21 mouse cellular contexts compared by ENCODE assay signal in the genomic region with DNA sequence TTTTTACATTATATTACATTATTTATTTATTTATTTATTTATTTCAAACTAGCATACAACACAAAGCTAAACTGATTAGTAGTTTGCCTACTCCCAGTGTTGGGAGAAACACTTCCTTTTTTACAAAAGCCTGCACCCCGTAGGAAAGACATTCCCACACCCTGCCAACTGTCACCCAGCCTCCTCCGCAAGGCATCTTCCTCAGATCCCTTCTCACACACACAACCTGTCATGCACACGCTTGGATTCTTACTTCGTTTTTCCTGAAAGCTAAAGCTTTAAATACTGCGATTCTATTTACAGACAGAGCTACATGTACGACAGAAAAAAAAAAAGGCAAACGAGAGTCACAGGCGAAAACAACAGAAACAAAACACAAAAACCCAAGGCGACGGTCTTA. TPM values are rescaled to one million over a fixed set of nuclear protein-coding genes. Genes with fewer than 3 reads are reported as not detected.
DNase-seq lines count a peak whose midpoint lies in the region; TF ChIP-seq lines count a peak whose summit lies in the region.
"Had no signal": no experiment of that assay in that cellular context is flagged by ENCODE, and none has a peak within 500 bp of the region (broad histone marks: within the 10 kb centered on the region; RNA-seq: fewer than 3 reads in every experiment).

No protein-coding gene starts in this region.

- no peak for TF ChIP-seq CTCF in olfactory bulb, adult 2 months (IDR thresholded peaks at IDR 0.05; ENCODE audit: insufficient read depth, low read depth, low read length)

- DNase-seq in frontal cortex, adult 2 months (ENCODE audit: extremely low spot score in 1 of 2, low spot score in 1 of 2), result peak; percentile 10 to 60
- DNase-seq in frontal cortex, postnatal 14 days (ENCODE audit: low spot score in 2 of 2), result no peak
- DNase-seq in right cerebral cortex, adult 18-20 months, result peak; percentile 62
- no peak for DNase-seq in right cerebral cortex, postnatal 25 days
- no peak for DNase-seq in adrenal gland, postnatal 36 days
- DNase-seq: adrenal gland, adult 2 months; adrenal gland, postnatal 14 days; cerebellum, adult 18-20 months; cerebellum, adult 9-10 months; cerebellum, postnatal 14 days; gastrocnemius, postnatal 10 days; gastrocnemius, postnatal 36 days; heart, postnatal 10 days; heart, postnatal 36 days had no signal

- 0 out of 2 replicates have a peak overlapping the region, but pooled peaks have one; percentile 59 for H3K27ac ChIP-seq in olfactory bulb, adult 2 months (ENCODE audit: insufficient read depth, low read depth, low read length)
- H3K27ac ChIP-seq: forebrain, embryonic 10.5 days; forebrain, embryonic 15.5 days; heart, embryonic 15.5 days; hindbrain, embryonic 14.5 days; hindbrain, postnatal 0 days had no signal

- H3K4me3 ChIP-seq in olfactory bulb, adult 2 months (ENCODE audit: insufficient read depth, low read depth, low read length), result no peak overlapping the region
- H3K4me3 ChIP-seq: forebrain, embryonic 10.5 days; forebrain, embryonic 15.5 days; heart, embryonic 12.5 days; heart, embryonic 15.5 days had no signal

- TF ChIP-seq POLR2A in olfactory bulb, adult 2 months (IDR thresholded peaks at IDR 0.05; ENCODE audit: insufficient read depth, low read depth, low read length), result no peak

- peaks cover 3% of the 10 kb centered on the region for H3K4me1 ChIP-seq in olfactory bulb, adult 2 months (ENCODE audit: control insufficient read depth, insufficient read depth, low read length)
- H3K4me1 ChIP-seq: forebrain, embryonic 10.5 days; forebrain, embryonic 15.5 days; heart, embryonic 12.5 days; heart, embryonic 15.5 days had no signal

- 44% methylated on average over 10 of the region's 10 CpGs for WGBS in olfactory bulb, adult 2 months

RNA-seq across cellular contexts. Expression of gene Cdkal1, which starts 51.3 kb away (rescaled TPM):
- 7.8 and 8.0 TPM in 2 replicates for polyA plus RNA-seq in frontal cortex, adult 2 months (2012; rRNA removed)
- polyA plus RNA-seq in olfactory bulb, adult 2 months (2012; ENCODE audit: insufficient read depth, insufficient read length, low replicate concordance, missing spikeins), result not detected in 2 replicates
- 10 to 100 TPM; 23.8 to 24.4 TPM for total RNA-seq in adrenal gland, postnatal 36 days (2021)

Comparison
In these comparisons a context has a peak if more than half of its experiments do, and no peak if none do; other contexts are left out.
1. DNase-seq: peak in frontal cortex, adult 2 months (2 of 2) and right cerebral cortex, adult 18-20 months (single experiment); none in frontal cortex, postnatal 14 days (0 of 2), right cerebral cortex, postnatal 25 days (single experiment) and adrenal gland, postnatal 36 days (0 of 2).